Mouse (Mus musculus) gastrocnemius, adult 2 months (tissue): ENCODE measurements around the gene Ptpn14. TPM values are rescaled to one million over a fixed set of nuclear protein-coding genes. Genes with fewer than 3 reads are reported as not detected.

Experiments used
- DNase-seq: peaks from one replicate; pipeline ENCODE4 v3.0.0; 2022
- H3K27ac ChIP-seq: fragments of 200-600 bp; 2 replicates; pipeline ENCODE4 v1.8.1; 2022; ENCODE audit warnings: mild to moderate bottlenecking
- H3K4me3 ChIP-seq: fragments of 200-600 bp; 2 replicates; pipeline ENCODE4 v1.8.1; 2022; ENCODE audit warnings: mild to moderate bottlenecking, moderate library complexity
- CTCF ChIP-seq: fragments of 200-600 bp; IDR thresholded peaks from 2 replicates; pipeline ENCODE4 v1.8.1; 2022; ENCODE audit warnings: antibody characterized with exemption, mild to moderate bottlenecking, moderate library complexity
- intact Hi-C: fragments of 180-260 bp; cut with DNase I; formaldehyde crosslinking; loops from one replicate; pipeline ENCODE4 v1.15.1; 2025
- total RNA-seq, 2 experiments: library from RNA; stranded (reverse); gene quantifications; 2 replicates each; pipeline ENCODE4 v1.2.3; 2021

Gene Ptpn14
- total RNA-seq, 2 experiments from 2014 or later: 9.3 to 15.1 TPM

GRCm38 (mm10) chr1:189781721-189782345, 53.8 kb downstream of the Ptpn14 start:
- intact Hi-C loops: no loop called here
- Histone ChIP-seq H3K27ac (no peak overlapping the region), H3K4me3 (no peak overlapping the region)
- no peak for TF ChIP-seq CTCF
- no peak for DNase-seq

- no peak for TF ChIP-seq CTCF
- intact Hi-C loops: no loop called here
- no peak overlapping the region for H3K4me3 ChIP-seq
- no peak overlapping the region for H3K27ac ChIP-seq
- DNase-seq: no peak
Measured at GRCm38 (mm10) chr1:189782709-189783108, 54.6 kb downstream of the Ptpn14 start.

GRCm38 (mm10) chr1:189784503-189784902, 56.4 kb downstream of the Ptpn14 start:
- intact Hi-C loops: no loop called here
- no peak for TF ChIP-seq CTCF

GRCm38 (mm10) chr1:189786707-189787485, 58.8 kb downstream of the Ptpn14 start:
- DNase-seq: peak; percentile 27
- Histone ChIP-seq H3K4me3 (no peak overlapping the region), H3K27ac (peak overlapping the region; percentile 48; the same call in 1 of the 2 replicates)
- no peak for TF ChIP-seq CTCF
- intact Hi-C loops: no loop called here

More at GRCm38 (mm10) chr1:189784503-189784902, 56.4 kb downstream of the Ptpn14 start:
- Histone ChIP-seq H3K27ac (peak overlapping the region; percentile 70), H3K4me3 (no peak overlapping the region)
- no peak for DNase-seq

GRCm38 (mm10) chr1:189789545-189789944, 61.5 kb downstream of the Ptpn14 start:
- TF ChIP-seq CTCF: no peak
- intact Hi-C loops: no loop called here
- no peak overlapping the region for H3K27ac ChIP-seq
- no peak for DNase-seq
- H3K4me3 ChIP-seq: no peak overlapping the region

GRCm38 (mm10) chr1:189790666-189791065, 62.6 kb downstream of the Ptpn14 start:
- no peak for TF ChIP-seq CTCF
- Histone ChIP-seq H3K27ac (no peak overlapping the region), H3K4me3 (no peak overlapping the region)
- intact Hi-C loops: no loop called here
- no peak for DNase-seq

GRCm38 (mm10) chr1:189791534-189792217, 63.6 kb downstream of the Ptpn14 start:
- no peak overlapping the region for H3K4me3 ChIP-seq
- intact Hi-C loops: no loop called here
- TF ChIP-seq CTCF: no peak
- DNase-seq: no peak
- H3K27ac ChIP-seq: no peak overlapping the region

- DNase-seq: no peak
- Histone ChIP-seq H3K27ac (no peak overlapping the region), H3K4me3 (no peak overlapping the region)
- intact Hi-C loops: no loop called here
- TF ChIP-seq CTCF: no peak
Measured at GRCm38 (mm10) chr1:189792560-189793195, 64.6 kb downstream of the Ptpn14 start.

- intact Hi-C loops: no loop called here
- no peak overlapping the region; the same call in 1 of the 2 replicates for H3K27ac ChIP-seq
- DNase-seq: no peak
- no peak for TF ChIP-seq CTCF
- no peak overlapping the region for H3K4me3 ChIP-seq
Measured at GRCm38 (mm10) chr1:189798949-189799348, 70.9 kb downstream of the Ptpn14 start.

GRCm38 (mm10) chr1:189800211-189800961, 72.3 kb downstream of the Ptpn14 start:
- TF ChIP-seq CTCF: no peak
- no peak overlapping the region for H3K27ac ChIP-seq
- no peak for DNase-seq
- intact Hi-C loops: no loop called here
- H3K4me3 ChIP-seq: no peak overlapping the region

- no peak for TF ChIP-seq CTCF
- intact Hi-C loops: no loop called here
- DNase-seq: no peak
- H3K27ac ChIP-seq: no peak overlapping the region
- H3K4me3 ChIP-seq: no peak overlapping the region
Measured at GRCm38 (mm10) chr1:189801303-189801702, 73.2 kb downstream of the Ptpn14 start.

GRCm38 (mm10) chr1:189802575-189802974, 74.5 kb downstream of the Ptpn14 start:
- peak; percentile 36; the same call in 1 of the 2 replicates for TF ChIP-seq CTCF
- Histone ChIP-seq H3K4me3 (no peak overlapping the region), H3K27ac (no peak overlapping the region)
- intact Hi-C loops: no loop called here
- DNase-seq: no peak
